Mouse (Mus musculus) heart, postnatal 0 days (tissue): ENCODE results near the gene Farp1. TPM values are rescaled to one million over a fixed set of nuclear protein-coding genes. Genes with fewer than 3 reads are reported as not detected.

ENCODE experiments used
- ATAC-seq: fragments of 200-750 bp; cut with Nextera tagmentation; 2 replicates; pipeline ENCODE4 v1.8.0; 2017; ENCODE audit warnings: low read depth, moderate number of reproducible peaks, moderate library complexity; ENCODE audit not compliant: insufficient read depth
- DNase-seq: peaks from one replicate; pipeline ENCODE4 v3.0.0-alpha.2; 2016; ENCODE audit warnings: low spot score
- H3K27ac ChIP-seq: fragments of 300-500 bp; sonication (generic); 2 replicates; pipeline ENCODE4 v1.5.1; 2014; ENCODE audit warnings: low read depth, mild to moderate bottlenecking
- H3K27me3 ChIP-seq: fragments of 300-500 bp; sonication (generic); 2 replicates; pipeline ENCODE4 v1.6.1; 2014; ENCODE audit warnings: low read length, mixed read lengths; ENCODE audit not compliant: control insufficient read depth, insufficient read depth
- H3K36me3 ChIP-seq: fragments of 300-500 bp; sonication (generic); replicated peaks from 2 replicates; pipeline ENCODE4 v1.6.1; 2014; ENCODE audit warnings: low read length, mixed read lengths; ENCODE audit not compliant: control insufficient read depth, insufficient read depth
- H3K4me1 ChIP-seq: fragments of 300-500 bp; sonication (generic); 2 replicates; pipeline ENCODE4 v1.6.1; 2014; ENCODE audit warnings: antibody characterized with exemption; ENCODE audit not compliant: control insufficient read depth, insufficient read depth
- H3K4me2 ChIP-seq: fragments of 300-500 bp; sonication (generic); 2 replicates; pipeline ENCODE4 v1.6.1; 2014; ENCODE audit warnings: low read depth, mild to moderate bottlenecking, low read length, moderate library complexity
- H3K4me3 ChIP-seq: fragments of 300-500 bp; sonication (generic); 2 replicates; pipeline ENCODE4 v1.5.1; 2014; ENCODE audit warnings: low read depth, low read length
- H3K9ac ChIP-seq: fragments of 300-500 bp; sonication (generic); replicated peaks from 2 replicates; pipeline ENCODE4 v1.6.1; 2014; ENCODE audit warnings: low read depth, low read length, mixed read lengths
- H3K9me3 ChIP-seq: fragments of 300-500 bp; sonication (generic); replicated peaks from 2 replicates; pipeline ENCODE4 v1.6.1; 2016; ENCODE audit warnings: low read length; ENCODE audit not compliant: control insufficient read depth
- CTCF ChIP-seq: IDR thresholded peaks from 2 replicates; pipeline ENCODE4 v1.5.1; 2016; ENCODE audit warnings: antibody characterized with exemption, control low read depth, low read depth
- EP300 ChIP-seq: IDR thresholded peaks from 2 replicates; pipeline ENCODE4 v1.6.1; 2016; ENCODE audit warnings: antibody characterized with exemption, low read depth
- WGBS: fragments of 180-500 bp; shearing (Covaris S2); extraction: QIAGEN DNeasy Blood & Tissue Kit; methylation state at CpG from one replicate; pipeline ENCODE4 v1.1.7; 2014; 5-methylcytosine and 5-hydroxymethylcytosine counted together
- polyA plus RNA-seq: library from polyadenylated mRNA; unstranded; fragments of >200 nt; fragmentation: Nextera tagmentation; extraction: Ambion mirVana; gene quantifications from 2 replicates; pipeline ENCODE4 v1.2.1, GENCODE M21; 2015
- total RNA-seq: library from RNA; depleted of rRNA; stranded (reverse); fragments of >200 nt; gene quantifications from 2 replicates; pipeline ENCODE4 v1.2.3, GENCODE M21; 2014; ENCODE audit warnings: low replicate concordance

The Farp1 gene
- total and polyA plus RNA-seq, 2 experiments from 2014 or later, result 5.4 to 14.9 TPM

DNA sequence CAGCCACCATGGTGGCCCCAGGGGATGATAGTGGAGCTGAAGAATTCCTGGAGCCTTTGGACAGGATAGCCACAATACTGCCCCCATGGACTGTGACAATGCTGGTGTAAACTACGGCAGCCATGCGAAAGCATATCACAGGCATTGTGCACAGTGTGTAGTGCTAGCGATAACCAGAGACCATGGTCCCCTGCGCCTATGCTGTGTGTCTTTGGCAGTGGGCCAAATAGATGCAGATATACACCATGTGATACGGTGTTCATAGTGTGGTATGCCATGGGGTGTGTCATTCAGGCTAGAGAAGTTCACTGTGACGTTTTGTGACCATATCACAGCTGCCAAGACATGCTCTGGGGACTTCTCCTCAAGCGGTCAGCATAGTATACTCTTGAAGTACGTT is 164.8 kb downstream of the Farp1 start:
- TF ChIP-seq EP300, result no peak
- no peak for TF ChIP-seq CTCF
- Histone ChIP-seq H3K27me3 (no peaks in the 10 kb centered on the region), H3K4me1 (peaks cover 22% of the 10 kb centered on the region), H3K36me3 (peaks cover 4% of the 10 kb centered on the region; the same call in 1 of the 2 replicates), H3K4me2 (peak overlapping the region; percentile 23; the same call in 1 of the 2 replicates), H3K27ac (no peak overlapping the region; the same call in 1 of the 2 replicates), H3K9me3 (no peaks in the 10 kb centered on the region), H3K4me3 (no peak overlapping the region), H3K9ac (no peak overlapping the region)
- peak; percentile 76 for ATAC-seq
- 15% methylated on average over 8 of the region's 8 CpGs for WGBS
- DNase-seq, result peak; percentile 35

DNA sequence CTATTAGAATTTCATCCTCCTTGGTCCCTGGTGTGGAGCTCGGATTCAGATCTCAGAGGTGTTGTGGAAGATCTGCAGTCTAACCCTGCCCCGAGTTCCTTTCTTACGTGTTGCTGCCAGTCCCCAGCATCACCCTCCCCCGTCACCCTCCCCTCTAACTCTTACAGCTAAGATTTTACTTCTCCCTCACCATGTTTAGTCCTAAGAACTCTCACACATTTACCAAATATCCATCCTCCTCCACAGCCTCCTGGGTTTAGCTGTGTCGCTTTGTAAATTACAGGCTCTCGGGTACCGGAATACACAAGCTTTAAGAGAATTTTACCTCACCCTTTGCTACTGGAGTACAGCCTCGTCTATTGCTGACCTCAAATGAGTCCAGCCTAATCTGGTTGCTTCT is 165.4 kb downstream of the Farp1 start:
- ATAC-seq, result no peak

DNA sequence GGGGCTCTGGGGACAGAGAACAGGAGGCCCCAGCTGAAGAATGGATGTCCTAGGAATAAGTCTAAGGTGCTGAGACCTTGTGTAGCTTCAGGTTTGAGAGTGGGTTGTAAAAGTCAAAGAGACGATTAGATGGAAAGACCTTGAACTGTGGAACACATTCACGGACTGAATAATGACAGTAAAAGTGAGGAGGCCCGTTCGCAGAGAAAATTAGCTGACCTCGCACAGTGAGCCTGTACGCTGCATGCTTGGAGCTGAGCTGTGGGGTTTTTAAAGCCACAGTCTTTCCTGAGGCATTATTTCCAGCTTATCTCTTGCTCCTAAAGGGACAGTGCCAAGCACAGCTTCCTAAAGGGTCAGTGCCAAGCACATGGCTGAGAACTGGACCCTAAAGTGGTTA is 166.2 kb downstream of the Farp1 start:
- H3K36me3 ChIP-seq, result peaks cover 2% of the 10 kb centered on the region; the same call in 1 of the 2 replicates
- no peak overlapping the region for H3K4me2 ChIP-seq
- no peak for TF ChIP-seq CTCF
- no peak overlapping the region for H3K4me3 ChIP-seq
- H3K4me1 ChIP-seq, result peaks cover 22% of the 10 kb centered on the region
- peak overlapping the region; percentile 65 for H3K27ac ChIP-seq
- H3K9ac ChIP-seq, result no peak overlapping the region
- peak; percentile 57; the same call in 1 of the 2 replicates for ATAC-seq
- 40% methylated on average over 6 of the region's 6 CpGs for WGBS
- no peaks in the 10 kb centered on the region for H3K9me3 ChIP-seq
- no peak for DNase-seq
- no peaks in the 10 kb centered on the region for H3K27me3 ChIP-seq

More for the DNA sequence above, 165.4 kb downstream of the Farp1 start:
- peaks cover 22% of the 10 kb centered on the region for H3K4me1 ChIP-seq
- no peak for TF ChIP-seq EP300
- TF ChIP-seq CTCF, result no peak
- no peak overlapping the region for H3K4me2 ChIP-seq
- no peak overlapping the region for H3K9ac ChIP-seq
- peaks cover 4% of the 10 kb centered on the region; the same call in 1 of the 2 replicates for H3K36me3 ChIP-seq
- H3K9me3 ChIP-seq, result no peaks in the 10 kb centered on the region
- WGBS, result 63% methylated on average over 8 of the region's 8 CpGs
- no peaks in the 10 kb centered on the region for H3K27me3 ChIP-seq
- H3K27ac ChIP-seq, result no peak overlapping the region
- no peak for DNase-seq
- H3K4me3 ChIP-seq, result no peak overlapping the region

DNA sequence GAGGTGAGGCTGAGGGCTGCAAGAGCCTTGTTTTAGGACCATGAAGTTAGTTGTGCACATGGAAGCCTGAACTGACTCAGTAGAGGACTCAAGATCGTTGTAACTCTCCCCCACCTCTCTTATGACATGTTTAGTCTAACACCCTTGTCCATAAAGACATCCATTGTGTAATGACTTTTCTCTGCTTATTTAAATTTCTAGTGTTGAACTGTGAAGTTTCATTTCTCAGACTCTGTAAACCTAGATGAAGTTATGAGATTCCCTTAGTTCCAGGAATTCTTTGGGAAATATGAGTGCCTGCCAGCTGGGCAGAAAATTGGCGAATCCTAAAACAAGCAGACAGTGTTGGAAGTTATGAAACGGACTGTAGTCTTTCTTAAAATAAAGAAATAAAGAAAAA is 170.5 kb downstream of the Farp1 start:
- no peaks in the 10 kb centered on the region for H3K9me3 ChIP-seq
- H3K36me3 ChIP-seq, result 0 out of 2 replicates have a peak, but pooled peaks cover 5% of the 10 kb centered on the region
- no peak for DNase-seq
- no peak overlapping the region for H3K9ac ChIP-seq
- no peak overlapping the region for H3K4me3 ChIP-seq
- 84% methylated on average over 3 of the region's 3 CpGs for WGBS
- no peak overlapping the region for H3K4me2 ChIP-seq
- ATAC-seq, result no peak
- H3K27me3 ChIP-seq, result no peaks in the 10 kb centered on the region
- H3K27ac ChIP-seq, result no peak overlapping the region
- peaks cover 7% of the 10 kb centered on the region for H3K4me1 ChIP-seq
- TF ChIP-seq CTCF, result no peak
- TF ChIP-seq EP300, result no peak

DNA sequence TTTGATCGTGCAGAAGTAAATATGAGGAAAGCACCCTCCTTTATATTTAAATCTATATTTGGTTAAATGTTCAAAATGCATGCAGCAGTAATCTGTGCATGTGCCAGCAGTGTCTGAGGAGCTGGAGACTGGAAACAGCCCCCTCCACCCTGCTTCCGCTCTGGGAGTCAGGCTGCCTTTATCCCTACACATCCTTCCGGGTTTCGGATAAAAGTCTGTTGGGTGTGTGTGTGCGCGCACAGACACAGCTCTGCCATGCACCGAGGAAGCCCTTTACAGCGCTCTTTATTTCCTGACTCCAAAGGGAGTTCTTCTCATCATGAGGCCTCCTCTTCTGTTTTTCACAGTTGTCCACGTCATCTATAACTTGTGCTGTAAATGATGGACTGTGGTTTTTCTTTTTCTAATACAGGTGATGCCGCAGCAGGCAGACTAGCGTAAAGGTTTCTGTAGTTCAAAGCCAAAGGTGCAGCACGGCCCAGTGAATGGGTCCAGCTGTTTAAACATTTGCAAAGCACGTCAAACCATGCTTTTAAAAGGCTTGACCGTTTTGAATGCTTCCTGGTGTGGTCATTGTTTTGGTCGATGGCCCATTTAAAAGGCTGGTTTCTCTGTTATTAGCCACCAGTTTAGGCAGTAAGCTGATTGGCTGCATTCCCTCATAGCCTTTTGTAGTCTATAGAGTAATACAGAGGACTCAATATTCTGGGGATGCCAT is 172.6 kb downstream of the Farp1 start:
- ATAC-seq, result 0 out of 2 replicates have a peak, but pooled peaks have one; percentile 27
- 74% methylated on average over 15 of the region's 15 CpGs for WGBS
- no peaks in the 10 kb centered on the region for H3K27me3 ChIP-seq
- no peak overlapping the region for H3K27ac ChIP-seq
- H3K36me3 ChIP-seq, result 0 out of 2 replicates have a peak, but pooled peaks cover 5% of the 10 kb centered on the region
- H3K4me2 ChIP-seq, result no peak overlapping the region
- H3K4me3 ChIP-seq, result no peak overlapping the region
- TF ChIP-seq EP300 (no peak), CTCF (no peak)
- H3K9ac ChIP-seq, result no peak overlapping the region
- no peaks in the 10 kb centered on the region for H3K9me3 ChIP-seq
- H3K4me1 ChIP-seq, result no peaks in the 10 kb centered on the region
- DNase-seq, result no peak
